Mouse (Mus musculus): ENCODE data around the gene Tbcd. TPM values are rescaled to one million over a fixed set of nuclear protein-coding genes. Genes with fewer than 3 reads are reported as not detected.

Tbcd gene
- polyA plus RNA-seq, 1 experiment = 84.6 TPM

- DNase-seq (ENCODE audit: low read depth) = no peak
- TF ChIP-seq CTCF (IDR thresholded peaks at IDR 0.05; ENCODE audit: borderline replicate concordance, extremely low read depth, insufficient read depth, insufficient read length) (no peak), POLR2A (IDR thresholded peaks at IDR 0.05; ENCODE audit: borderline replicate concordance, extremely low read depth, insufficient read depth, insufficient read length, poor library complexity, severe bottlenecking) (no peak)
These were observed 91.6 kb downstream of the Tbcd start for GRCm38 (mm10) chr11:121543287-121543856.

GRCm38 (mm10) chr11:121543922-121544321 is 92.2 kb downstream of the Tbcd start:
- no peak for DNase-seq (ENCODE audit: low read depth)
- TF ChIP-seq CTCF (IDR thresholded peaks at IDR 0.05; ENCODE audit: borderline replicate concordance, extremely low read depth, insufficient read depth, insufficient read length) = no peak
- TF ChIP-seq POLR2A (IDR thresholded peaks at IDR 0.05; ENCODE audit: borderline replicate concordance, extremely low read depth, insufficient read depth, insufficient read length, poor library complexity, severe bottlenecking) = no peak

- TF ChIP-seq CTCF (IDR thresholded peaks at IDR 0.05; ENCODE audit: borderline replicate concordance, extremely low read depth, insufficient read depth, insufficient read length) (no peak), POLR2A (IDR thresholded peaks at IDR 0.05; ENCODE audit: borderline replicate concordance, extremely low read depth, insufficient read depth, insufficient read length, poor library complexity, severe bottlenecking) (no peak)
- DNase-seq (ENCODE audit: low read depth) = no peak
These were observed 93.1 kb downstream of the Tbcd start for GRCm38 (mm10) chr11:121544755-121545397.

GRCm38 (mm10) chr11:121545398-121546034 is 93.8 kb downstream of the Tbcd start:
- no peak for DNase-seq (ENCODE audit: low read depth)
- no peak for TF ChIP-seq CTCF (IDR thresholded peaks at IDR 0.05; ENCODE audit: borderline replicate concordance, extremely low read depth, insufficient read depth, insufficient read length)
- TF ChIP-seq POLR2A (IDR thresholded peaks at IDR 0.05; ENCODE audit: borderline replicate concordance, extremely low read depth, insufficient read depth, insufficient read length, poor library complexity, severe bottlenecking) = no peak

- no peak for DNase-seq (ENCODE audit: low read depth)
- TF ChIP-seq CTCF (IDR thresholded peaks at IDR 0.05; ENCODE audit: borderline replicate concordance, extremely low read depth, insufficient read depth, insufficient read length) (no peak), POLR2A (IDR thresholded peaks at IDR 0.05; ENCODE audit: borderline replicate concordance, extremely low read depth, insufficient read depth, insufficient read length, poor library complexity, severe bottlenecking) (no peak)
These were observed 95.5 kb downstream of the Tbcd start for GRCm38 (mm10) chr11:121547234-121547633.

- TF ChIP-seq CTCF (IDR thresholded peaks at IDR 0.05; ENCODE audit: borderline replicate concordance, extremely low read depth, insufficient read depth, insufficient read length) (no peak), POLR2A (IDR thresholded peaks at IDR 0.05; ENCODE audit: borderline replicate concordance, extremely low read depth, insufficient read depth, insufficient read length, poor library complexity, severe bottlenecking) (no peak)
These were observed 96.2 kb downstream of the Tbcd start for GRCm38 (mm10) chr11:121547925-121548324.

GRCm38 (mm10) chr11:121548996-121549842 is 97.5 kb downstream of the Tbcd start:
- peak; percentile 82 for DNase-seq (ENCODE audit: low read depth)
- TF ChIP-seq CTCF (IDR thresholded peaks at IDR 0.05; ENCODE audit: borderline replicate concordance, extremely low read depth, insufficient read depth, insufficient read length) = no peak
- TF ChIP-seq POLR2A (IDR thresholded peaks at IDR 0.05; ENCODE audit: borderline replicate concordance, extremely low read depth, insufficient read depth, insufficient read length, poor library complexity, severe bottlenecking) = no peak

More at GRCm38 (mm10) chr11:121547925-121548324, 96.2 kb downstream of the Tbcd start:
- DNase-seq (ENCODE audit: low read depth) = no peak

GRCm38 (mm10) chr11:121549843-121550647 is 98.3 kb downstream of the Tbcd start:
- DNase-seq (ENCODE audit: low read depth) = peak; percentile 70
- TF ChIP-seq POLR2A (IDR thresholded peaks at IDR 0.05; ENCODE audit: borderline replicate concordance, extremely low read depth, insufficient read depth, insufficient read length, poor library complexity, severe bottlenecking) (no peak), CTCF (IDR thresholded peaks at IDR 0.05; ENCODE audit: borderline replicate concordance, extremely low read depth, insufficient read depth, insufficient read length) (no peak)

- TF ChIP-seq CTCF (IDR thresholded peaks at IDR 0.05; ENCODE audit: borderline replicate concordance, extremely low read depth, insufficient read depth, insufficient read length) (no peak), POLR2A (IDR thresholded peaks at IDR 0.05; ENCODE audit: borderline replicate concordance, extremely low read depth, insufficient read depth, insufficient read length, poor library complexity, severe bottlenecking) (no peak)
These were observed 99.6 kb downstream of the Tbcd start for GRCm38 (mm10) chr11:121551206-121551799.

GRCm38 (mm10) chr11:121552167-121552566 is 100.4 kb downstream of the Tbcd start:
- DNase-seq (ENCODE audit: low read depth) = peak; percentile 75
- TF ChIP-seq POLR2A (IDR thresholded peaks at IDR 0.05; ENCODE audit: borderline replicate concordance, extremely low read depth, insufficient read depth, insufficient read length, poor library complexity, severe bottlenecking) (no peak), CTCF (IDR thresholded peaks at IDR 0.05; ENCODE audit: borderline replicate concordance, extremely low read depth, insufficient read depth, insufficient read length) (no peak)

More at GRCm38 (mm10) chr11:121551206-121551799, 99.6 kb downstream of the Tbcd start:
- no peak for DNase-seq (ENCODE audit: low read depth)

All from brain, embryonic 14.5 days (tissue).